Mouse (Mus musculus) embryonic stem cell, embryonic (primary cell): ENCODE measurements at regions not wholly inside any gene's neighbourhood (a gene's known extent, or its start where the extent isn't known, plus 50 kb on each side); places are given as distances from the start of the nearest gene placed in this dataset.

Experiments
- CTCF ChIA-PET, 4 experiments: fragments of 300-600 bp in 2 of 4; fragments of 350-600 bp in 2 of 4; sonication (Branson Sonifier 250); formaldehyde crosslinking; loops; one replicate each; lab custom pipeline; 2022; ENCODE audit warnings: inconsistent platforms in 2 of 4; lab: Charles Lee
- POLR2A ChIA-PET, 4 experiments: fragments of 300-600 bp in 2 of 4; fragments of 350-600 bp in 2 of 4; sonication (Branson Sonifier 250); formaldehyde crosslinking; loops; one replicate each; lab custom pipeline; 2022; ENCODE audit warnings: antibody characterized with exemption in 4 of 4, inconsistent platforms in 1 of 4; lab: Charles Lee

DNA sequence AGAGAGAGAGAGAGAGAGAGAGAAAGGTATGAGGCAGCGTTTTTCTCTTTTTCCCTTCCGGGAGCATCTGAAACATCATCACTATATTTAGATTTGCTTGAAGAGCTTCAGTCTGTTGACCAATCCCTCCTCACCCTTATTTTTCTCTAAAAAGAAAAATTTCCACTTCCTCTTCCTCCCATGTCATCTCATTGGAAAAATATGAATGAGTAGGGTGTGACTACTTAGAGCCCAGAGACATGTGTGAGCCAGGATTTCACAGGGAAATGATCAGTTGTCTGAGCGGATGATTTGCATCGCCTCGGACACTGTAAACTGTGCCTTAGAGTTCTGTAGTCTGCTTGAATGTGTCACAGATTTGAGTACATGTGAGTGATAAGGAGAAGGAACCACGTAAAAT, 111.3 kb upstream of the Ptger4 start:
- POLR2A ChIA-PET = no interaction called here
- CTCF ChIA-PET = no interaction called here

GRCm38 (mm10) chr15:5354328-5354727, 110.3 kb upstream of the Ptger4 start:
- POLR2A ChIA-PET = no interaction called here
- CTCF ChIA-PET = no interaction called here

- ChIA-PET POLR2A (no interaction called here), CTCF (no interaction called here)
Measured at GRCm38 (mm10) chr15:5348881-5349280, 104.9 kb upstream of the Ptger4 start.

DNA sequence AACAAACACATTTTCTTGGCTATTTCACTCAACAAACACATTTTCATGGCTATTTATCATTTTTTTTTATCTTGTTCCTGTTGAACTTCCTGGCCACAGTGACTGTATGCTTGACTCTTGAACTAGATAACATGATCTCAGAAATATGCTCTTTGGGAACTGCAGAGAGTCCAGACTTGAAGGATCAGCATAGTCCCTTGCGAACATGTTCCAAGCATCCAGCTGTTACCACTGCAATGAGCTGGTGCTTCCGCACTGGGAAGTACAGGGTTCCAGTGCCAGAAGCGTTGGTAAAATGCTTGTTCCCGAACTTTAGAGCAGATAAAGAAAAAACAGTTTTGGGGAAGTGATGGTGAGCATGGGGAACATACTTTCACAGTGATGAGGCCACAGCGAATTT, 103.7 kb upstream of the Ptger4 start:
- CTCF ChIA-PET = no interaction called here
- POLR2A ChIA-PET = no interaction called here

DNA sequence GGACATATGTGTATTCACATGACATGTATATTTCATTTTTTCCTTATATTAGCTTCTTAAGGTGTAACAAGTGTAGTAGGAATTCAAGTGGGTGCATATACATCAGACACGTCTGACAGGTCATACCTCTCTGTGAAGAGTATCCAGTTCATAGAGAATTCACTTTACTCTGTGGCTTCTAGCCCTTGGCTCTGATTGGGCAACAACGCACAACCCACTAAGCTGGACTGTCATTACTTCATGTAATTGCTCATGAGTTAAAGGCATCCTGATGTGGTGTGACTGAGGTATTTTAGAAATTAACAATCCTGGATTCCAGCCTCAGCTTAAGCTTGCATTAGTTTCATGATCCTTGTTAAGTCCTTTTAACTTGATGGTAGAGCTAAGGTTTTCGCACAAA, 103.0 kb upstream of the Ptger4 start:
- CTCF ChIA-PET = no interaction called here
- POLR2A ChIA-PET = no interaction called here

DNA sequence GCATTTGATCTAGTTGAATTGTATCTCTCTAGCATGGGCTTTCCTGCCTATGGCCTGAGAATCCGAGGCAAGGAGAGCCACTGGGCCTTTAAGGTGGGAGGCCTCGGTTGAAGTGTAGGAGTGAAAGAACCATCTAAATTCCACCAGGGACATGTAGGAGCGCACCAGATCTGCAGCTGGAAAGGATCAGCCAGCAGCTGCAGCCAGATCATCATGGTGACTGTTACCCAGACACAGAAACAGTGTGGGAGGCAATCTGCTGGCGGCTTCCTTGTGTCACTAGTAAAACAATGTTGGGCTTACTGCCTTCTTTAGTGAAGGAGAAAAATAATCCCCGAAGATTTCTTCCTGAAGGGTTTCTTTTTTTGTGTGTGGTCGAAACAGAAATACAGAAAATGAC, 99.8 kb upstream of the Ptger4 start:
- ChIA-PET POLR2A (no interaction called here), CTCF (no interaction called here)

- ChIA-PET POLR2A (no interaction called here), CTCF (no interaction called here)
Measured at GRCm38 (mm10) chr15:5335528-5336268, 91.7 kb upstream of the Ptger4 start.

DNA sequence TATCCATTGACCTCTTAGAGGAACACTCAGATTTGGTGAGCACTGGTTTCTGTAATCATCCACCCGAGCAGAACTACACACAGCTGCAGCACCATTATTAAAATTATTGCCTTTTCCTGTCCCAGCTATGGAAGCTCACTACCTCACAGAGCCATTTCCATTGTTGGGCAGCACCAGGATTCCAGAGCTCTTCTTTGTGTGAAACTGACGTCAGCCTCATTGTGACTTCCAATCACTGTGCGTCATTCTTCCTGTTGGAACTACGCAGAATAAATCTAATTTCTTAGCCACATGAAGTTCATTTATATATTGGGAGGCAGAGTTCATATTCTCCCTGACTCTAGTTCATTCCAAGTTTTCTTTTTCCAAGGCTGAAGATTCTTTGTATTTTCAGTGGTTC, 83.0 kb upstream of the Ptger4 start:
- CTCF ChIA-PET = no interaction called here
- POLR2A ChIA-PET = no interaction called here

DNA sequence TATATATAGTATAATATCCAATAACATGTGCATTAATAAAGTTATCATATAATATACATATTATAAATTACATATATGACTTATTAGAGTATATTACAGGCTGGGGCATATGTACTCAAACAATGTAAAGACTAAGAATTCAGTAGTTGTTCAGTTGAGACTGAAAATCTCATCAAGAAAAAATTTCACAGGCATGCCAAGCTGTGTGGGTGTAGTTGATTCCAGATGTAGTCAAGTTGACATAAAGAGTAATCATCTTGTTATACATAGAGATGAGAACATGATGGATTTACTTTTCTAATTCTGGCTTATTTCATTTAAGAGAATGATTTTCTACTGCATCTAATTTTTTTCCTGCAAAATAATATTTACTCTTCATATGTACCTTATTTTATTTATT, 77.7 kb upstream of the Ptger4 start:
- POLR2A ChIA-PET = no interaction called here
- CTCF ChIA-PET = interaction anchor here in 1 of 4 experiments (0.6 kb wide), 1 partner anchor 137 kb away, joined by 3 read pairs; no protein-coding TSS in a partner anchor

- ChIA-PET POLR2A (no interaction called here), CTCF (no interaction called here)
Measured at GRCm38 (mm10) chr15:5312231-5312630, 68.2 kb upstream of the Ptger4 start.

GRCm38 (mm10) chr15:5310035-5310434, 66.0 kb upstream of the Ptger4 start:
- POLR2A ChIA-PET = no interaction called here

DNA sequence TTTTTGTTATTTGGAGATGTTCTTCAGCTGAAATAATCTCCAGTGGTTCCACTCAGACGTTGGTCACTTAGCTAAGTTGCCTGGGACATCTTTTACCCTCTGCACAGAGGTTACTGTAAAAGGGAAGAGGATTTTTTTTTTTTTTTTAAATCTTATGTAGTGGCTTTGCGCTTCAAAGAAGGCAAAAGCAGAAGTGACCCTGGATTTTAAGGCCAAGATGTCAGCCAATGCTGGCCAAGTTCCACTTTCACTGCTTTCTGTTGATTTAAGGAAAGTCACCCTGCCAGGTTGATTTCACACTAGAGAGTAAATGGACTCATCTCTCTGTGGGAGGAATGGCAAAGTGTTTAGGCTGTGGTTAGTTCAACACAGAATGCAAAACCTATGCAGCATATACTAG, 58.4 kb upstream of the Ptger4 start:
- POLR2A ChIA-PET = no interaction called here
- CTCF ChIA-PET = no interaction called here

More at GRCm38 (mm10) chr15:5310035-5310434, 66.0 kb upstream of the Ptger4 start:
- CTCF ChIA-PET = no interaction called here

DNA sequence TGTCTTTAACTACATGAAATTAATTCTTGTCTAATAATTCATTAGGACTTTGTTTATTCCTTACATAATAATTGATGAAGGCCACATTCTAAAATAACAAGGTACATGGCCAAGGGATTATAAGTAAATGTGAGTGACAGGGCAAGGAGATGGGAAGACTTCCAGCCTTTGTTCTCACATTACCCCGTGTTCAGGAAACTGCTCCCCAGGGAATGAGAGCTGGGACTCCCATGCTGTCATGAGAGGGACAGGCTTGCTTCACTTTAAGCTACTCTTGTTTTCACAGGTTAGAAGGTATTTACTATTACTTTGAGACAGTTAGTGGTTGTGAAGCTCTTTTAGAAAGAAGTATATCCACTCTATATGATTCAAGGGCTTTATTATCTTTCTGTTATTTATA, 55.8 kb upstream of the Ptger4 start:
- CTCF ChIA-PET = interaction anchor here in 1 of 4 experiments (0.7 kb wide), 1 partner anchor 155 kb away, joined by 4 read pairs; no protein-coding TSS in a partner anchor
- POLR2A ChIA-PET = no interaction called here

DNA sequence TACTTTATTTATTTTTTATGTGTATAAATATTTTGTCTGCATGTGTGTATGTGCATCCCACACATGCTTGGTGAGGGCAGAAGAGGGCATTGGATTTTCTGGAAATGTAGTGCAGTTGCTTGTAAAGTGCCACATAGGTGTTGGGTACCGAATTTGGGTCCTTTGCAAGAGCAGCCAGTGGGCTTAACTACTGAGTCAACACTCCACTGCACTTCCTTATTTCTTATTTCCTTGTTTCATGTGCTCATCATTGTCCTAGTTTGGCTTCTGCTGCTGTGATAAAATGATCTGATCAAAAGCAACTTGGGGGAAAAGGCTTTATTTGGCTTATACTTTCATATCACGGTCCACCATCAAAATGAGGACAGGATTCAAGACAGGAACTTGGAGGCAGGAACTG, 53.0 kb upstream of the Ptger4 start:
- POLR2A ChIA-PET = interaction anchor here in 1 of 4 experiments (0.6 kb wide), 1 partner anchor 48 kb away, joined by 3 read pairs; no protein-coding TSS in a partner anchor
- CTCF ChIA-PET = no interaction called here
